Mouse (Mus musculus) midbrain, postnatal 0 days (tissue): ENCODE measurements around the gene Ppm1g. TPM values are rescaled to one million over a fixed set of nuclear protein-coding genes. Genes with fewer than 3 reads are reported as not detected.

Experiments
- ATAC-seq: fragments of 200-750 bp; cut with Nextera tagmentation; 2 replicates; pipeline ENCODE4 v1.8.0; 2017; ENCODE audit warnings: moderate number of reproducible peaks, mild to moderate bottlenecking, moderate TSS enrichment, moderate library complexity; ENCODE audit not compliant: low FRiP score
- DNase-seq: peaks from one replicate; pipeline ENCODE4 v3.0.0-alpha.2; 2015; ENCODE audit warnings: low spot score
- H3K27ac ChIP-seq: fragments of 300-500 bp; sonication (generic); 2 replicates; pipeline ENCODE4 v1.5.1; 2014; ENCODE audit warnings: low read depth, mild to moderate bottlenecking, low read length, mixed read lengths
- H3K27me3 ChIP-seq: fragments of 300-500 bp; sonication (generic); 2 replicates; pipeline ENCODE4 v1.6.1; 2014; ENCODE audit warnings: low read length, control low read depth, mixed read lengths; ENCODE audit not compliant: insufficient read depth
- H3K36me3 ChIP-seq: fragments of 300-500 bp; sonication (generic); 2 replicates; pipeline ENCODE4 v1.6.1; 2014; ENCODE audit warnings: low read length, control low read depth, mixed read lengths; ENCODE audit not compliant: insufficient read depth
- H3K4me1 ChIP-seq: fragments of 300-500 bp; sonication (generic); 2 replicates; pipeline ENCODE4 v1.6.1; 2014; ENCODE audit warnings: mild to moderate bottlenecking, control low read depth, antibody characterized with exemption, low read length, mixed read lengths; ENCODE audit not compliant: insufficient read depth
- H3K4me2 ChIP-seq: fragments of 300-500 bp; sonication (generic); 2 replicates; pipeline ENCODE4 v1.6.1; 2014; ENCODE audit warnings: low read depth, mild to moderate bottlenecking, low read length, mixed read lengths; ENCODE audit not compliant: poor library complexity, severe bottlenecking
- H3K4me3 ChIP-seq: fragments of 300-500 bp; sonication (generic); 2 replicates; pipeline ENCODE4 v1.5.1; 2014; ENCODE audit warnings: low read depth, mild to moderate bottlenecking, low read length, moderate library complexity
- H3K9ac ChIP-seq: fragments of 300-500 bp; sonication (generic); replicated peaks from 2 replicates; pipeline ENCODE4 v1.6.1; 2014; ENCODE audit warnings: mild to moderate bottlenecking, low read length, moderate library complexity, mixed read lengths; ENCODE audit not compliant: poor library complexity, severe bottlenecking
- H3K9me3 ChIP-seq: fragments of 300-500 bp; sonication (generic); 2 replicates; pipeline ENCODE4 v1.6.1; 2016; ENCODE audit warnings: low read length, control low read depth
- CTCF ChIP-seq: IDR thresholded peaks from 2 replicates; pipeline ENCODE4 v1.5.1; 2016; ENCODE audit warnings: antibody characterized with exemption, mild to moderate bottlenecking
- WGBS: fragments of 180-500 bp; shearing (Covaris S2); extraction: QIAGEN DNeasy Blood & Tissue Kit; methylation state at CpG from one replicate; pipeline ENCODE4 v1.1.7; 2014; 5-methylcytosine and 5-hydroxymethylcytosine counted together
- polyA plus RNA-seq: library from polyadenylated mRNA; unstranded; fragments of >200 nt; fragmentation: Nextera tagmentation; extraction: Ambion mirVana; gene quantifications from 2 replicates; pipeline ENCODE4 v1.2.1, GENCODE M21; 2015
- total RNA-seq: library from RNA; depleted of rRNA; stranded (reverse); fragments of >200 nt; gene quantifications from 2 replicates; pipeline ENCODE4 v1.2.3, GENCODE M21; 2014

Gene Ppm1g
- total and polyA plus RNA-seq, 2 experiments from 2014 or later = 87.0 to 183 TPM

DNA sequence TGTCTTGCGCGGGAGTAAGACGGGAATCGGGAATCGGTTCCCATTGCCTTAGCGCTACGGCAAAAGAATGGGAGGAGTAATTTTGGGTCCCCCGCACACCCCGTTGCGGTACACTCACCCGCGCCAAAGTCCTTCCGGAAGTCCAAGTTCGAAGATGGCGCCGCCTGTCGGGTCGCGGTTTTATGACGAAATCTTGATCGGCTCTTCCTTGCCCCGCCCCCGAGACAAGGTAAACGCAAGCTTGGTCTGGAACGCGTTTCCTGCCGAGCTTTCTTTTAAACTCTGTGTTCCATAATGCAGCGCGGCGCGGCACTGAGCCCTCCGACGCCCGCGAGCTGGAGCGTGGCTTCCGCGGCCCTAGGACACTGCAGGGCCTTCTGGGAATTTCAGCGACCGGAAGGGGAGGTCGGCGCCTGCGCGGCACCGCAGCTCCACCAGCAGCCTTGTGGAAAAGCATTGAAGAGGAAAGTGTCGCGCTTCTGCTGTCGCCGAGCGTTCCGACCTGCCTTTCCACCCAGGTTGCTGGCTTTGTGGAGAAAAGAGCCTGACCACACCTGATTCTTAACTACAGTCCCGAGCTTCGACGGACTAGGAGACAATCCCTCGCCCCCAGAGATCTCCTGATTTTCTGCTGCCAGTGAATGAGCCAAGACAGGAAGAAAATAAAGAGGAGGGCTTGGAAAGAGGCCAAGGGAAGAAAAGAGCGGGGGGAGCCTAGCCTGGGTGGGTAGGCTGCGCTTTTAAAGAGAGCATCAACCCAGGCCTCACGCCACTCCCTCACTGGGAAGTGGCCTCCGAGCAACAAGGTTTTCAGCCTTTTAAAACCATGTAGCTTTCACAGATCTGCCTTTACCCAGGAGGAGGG is 40.5 kb downstream of the Ppm1g start, which contains the start of the genes Gm29609 and Gtf3c2:
Gene Gm29609, minus strand, starts transcription at position 146 of the 865 bp plus-strand sequence.
Gene Gtf3c2, minus strand, starts transcription at position 379 of the 865 bp plus-strand sequence.
- peak; percentile 46 for TF ChIP-seq CTCF
- H3K4me2 ChIP-seq = peak within 1 kb of the TSS; percentile 87
- peak within 1 kb of the TSS; percentile 97 for H3K27ac ChIP-seq
- H3K9ac ChIP-seq = peak within 1 kb of the TSS; percentile 86
- peak within 1 kb of the TSS; percentile 86 for H3K4me3 ChIP-seq
- no peaks in the 10 kb centered on the region for H3K27me3 ChIP-seq
- ATAC-seq = peak; percentile 98
- H3K9me3 ChIP-seq = no peaks in the 10 kb centered on the region
- 0 out of 2 replicates have a peak, but pooled peaks cover 4% of the 10 kb centered on the region for H3K4me1 ChIP-seq
- no peaks in the 10 kb centered on the region for H3K36me3 ChIP-seq
- DNase-seq = peak; percentile 99
- under 1% methylated on average over 59 of the region's 59 CpGs for WGBS

GRCm38 (mm10) chr5:31179301-31179765 is 41.2 kb downstream of the Ppm1g start:
- H3K9ac ChIP-seq = peak overlapping the region; percentile 86
- H3K4me1 ChIP-seq = 0 out of 2 replicates have a peak, but pooled peaks cover 4% of the 10 kb centered on the region
- H3K27ac ChIP-seq = peak overlapping the region; percentile 97
- ATAC-seq (peak; percentile 66), DNase-seq (peak; percentile 38)
- H3K9me3 ChIP-seq = no peaks in the 10 kb centered on the region
- WGBS = under 1% methylated on average over 25 of the region's 25 CpGs
- no peaks in the 10 kb centered on the region for H3K27me3 ChIP-seq
- TF ChIP-seq CTCF = no peak; the same call in 1 of the 2 replicates
- peaks cover 1% of the 10 kb centered on the region; the same call in 1 of the 2 replicates for H3K36me3 ChIP-seq
- H3K4me3 ChIP-seq = peak overlapping the region; percentile 86
- peak overlapping the region; percentile 87 for H3K4me2 ChIP-seq

- Histone ChIP-seq H3K4me3 (no peak overlapping the region), H3K4me1 (no peaks in the 10 kb centered on the region), H3K27me3 (no peaks in the 10 kb centered on the region), H3K27ac (no peak overlapping the region), H3K9ac (no peak overlapping the region), H3K9me3 (no peaks in the 10 kb centered on the region), H3K4me2 (no peak overlapping the region), H3K36me3 (peaks cover 66% of the 10 kb centered on the region)
- TF ChIP-seq CTCF = no peak
- ATAC-seq (no peak), DNase-seq (no peak)
- WGBS = 88% methylated on average over 4 of the region's 4 CpGs
Observed at GRCm38 (mm10) chr5:31168630-31169029, 51.9 kb downstream of the Ppm1g start.

DNA sequence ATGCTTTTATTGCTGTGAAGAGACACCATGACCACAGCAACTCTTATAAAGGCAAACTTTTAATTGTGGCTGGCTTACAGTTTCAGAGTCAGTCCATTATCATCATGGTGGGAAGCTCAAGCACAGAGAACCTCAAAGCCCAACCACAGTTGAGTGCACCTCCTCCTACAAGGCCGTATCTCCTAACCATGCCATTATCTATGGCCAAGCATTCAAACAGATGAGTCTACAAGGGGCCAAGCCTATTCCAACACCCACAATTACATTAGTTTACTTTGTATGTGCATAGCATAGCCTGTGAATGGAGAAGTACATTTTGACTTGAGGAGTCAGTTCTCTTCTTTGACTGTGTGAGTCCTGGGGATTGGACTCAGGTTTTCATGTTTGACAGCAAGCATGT is 55.6 kb downstream of the Ppm1g start:
- ATAC-seq (no peak), DNase-seq (no peak)
- WGBS = 88% methylated on average over 1 of the region's 1 CpGs
- no peak overlapping the region for H3K4me2 ChIP-seq
- H3K27me3 ChIP-seq = no peaks in the 10 kb centered on the region
- H3K27ac ChIP-seq = no peak overlapping the region
- no peaks in the 10 kb centered on the region for H3K9me3 ChIP-seq
- no peak overlapping the region for H3K9ac ChIP-seq
- H3K4me3 ChIP-seq = no peak overlapping the region
- H3K4me1 ChIP-seq = no peaks in the 10 kb centered on the region
- H3K36me3 ChIP-seq = peaks cover 63% of the 10 kb centered on the region
- no peak for TF ChIP-seq CTCF

- H3K27me3 ChIP-seq = no peaks in the 10 kb centered on the region
- no peaks in the 10 kb centered on the region for H3K9me3 ChIP-seq
- no peak for DNase-seq
- H3K4me1 ChIP-seq = no peaks in the 10 kb centered on the region
- no peak overlapping the region for H3K9ac ChIP-seq
- no peak overlapping the region for H3K4me3 ChIP-seq
- no peak overlapping the region for H3K27ac ChIP-seq
- ATAC-seq = no peak
- H3K4me2 ChIP-seq = no peak overlapping the region
- H3K36me3 ChIP-seq = peaks cover 63% of the 10 kb centered on the region
- no peak for TF ChIP-seq CTCF
Observed at GRCm38 (mm10) chr5:31162462-31162861, 58.0 kb downstream of the Ppm1g start.

DNA sequence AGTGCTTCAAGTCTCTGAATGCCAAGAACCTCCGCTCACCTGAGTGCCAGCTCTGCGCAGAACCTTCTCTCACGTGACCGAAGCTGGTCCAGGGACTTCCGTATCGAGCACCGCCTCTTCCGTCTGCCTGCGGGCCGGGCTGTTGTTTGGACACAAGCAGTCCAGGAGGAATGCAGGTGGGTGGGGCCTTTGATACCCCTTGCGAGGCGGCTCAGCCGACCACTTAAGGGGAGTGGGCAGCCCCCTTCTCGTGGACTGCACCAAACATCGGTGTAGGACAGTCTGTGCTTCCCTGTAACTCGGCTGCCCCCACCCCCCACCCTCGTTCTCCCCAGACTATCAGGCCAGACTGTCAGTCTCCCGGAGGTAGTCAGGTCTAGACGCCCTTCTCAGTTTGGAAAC is 66.3 kb downstream of the Ppm1g start, which contains the start of gene Mpv17:
Gene Mpv17, minus strand, starts transcription at position 100 of the 402 bp plus-strand sequence.
- H3K4me2 ChIP-seq = peak within 1 kb of the TSS; percentile 70
- peak within 1 kb of the TSS; percentile 72 for H3K27ac ChIP-seq
- no peaks in the 10 kb centered on the region for H3K27me3 ChIP-seq
- under 1% methylated on average over 19 of the region's 19 CpGs for WGBS
- no peak for TF ChIP-seq CTCF
- H3K9ac ChIP-seq = peak within 1 kb of the TSS; percentile 69
- DNase-seq (peak; percentile 90), ATAC-seq (peak; percentile 94)
- peaks cover 27% of the 10 kb centered on the region for H3K36me3 ChIP-seq
- H3K4me3 ChIP-seq = peak within 1 kb of the TSS; percentile 61
- no peaks in the 10 kb centered on the region for H3K9me3 ChIP-seq
- peaks cover 5% of the 10 kb centered on the region; the same call in 1 of the 2 replicates for H3K4me1 ChIP-seq
